Mouse (Mus musculus): Measurements from ENCODE around the gene Slc7a8. TPM values are rescaled to one million over a fixed set of nuclear protein-coding genes. Genes with fewer than 3 reads are reported as not detected.

Gene Slc7a8
- polyA plus RNA-seq, 1 experiment from 2014 or later, result 5.0 TPM

DNA sequence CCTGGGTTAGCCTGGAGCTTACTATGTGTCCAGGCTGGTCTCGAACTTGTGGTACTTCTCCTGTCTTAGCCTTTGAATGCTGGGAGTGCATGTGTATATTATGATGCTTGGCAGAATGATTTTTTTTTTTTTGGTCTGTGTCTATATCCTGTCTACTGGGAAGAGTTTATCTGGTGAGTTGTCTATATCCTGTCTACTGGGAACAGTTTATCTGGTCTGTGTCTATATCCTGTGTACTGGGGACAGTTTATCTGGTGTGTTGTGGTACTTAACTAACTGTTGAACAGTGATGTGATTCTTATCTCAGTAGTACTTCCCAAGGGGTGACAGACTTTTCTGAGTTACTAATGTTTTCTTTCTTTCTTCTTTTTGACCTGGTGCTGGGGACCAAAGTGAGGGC lies 30.0 kb downstream of the Slc7a8 start:
- peaks cover 0 to 4% of the 10 kb centered on the region in 2 experiments; a peak in 1 of 4 replicates for H3K4me1 ChIP-seq (ENCODE audit: control insufficient read depth in 2 of 2, insufficient read depth in 2 of 2, low read length in 2 of 2)
- H3K27me3 ChIP-seq (ENCODE audit: control insufficient read depth, insufficient read depth, low read length), result no peaks in the 10 kb centered on the region
- H3K9me3 ChIP-seq (ENCODE audit: control insufficient read depth, low read length), result no peaks in the 10 kb centered on the region
- H3K4me2 ChIP-seq (ENCODE audit: low read length), result no peak overlapping the region
- no peaks in the 10 kb centered on the region for H3K36me3 ChIP-seq (ENCODE audit: control insufficient read depth, insufficient read depth, low read length)
- WGBS, result 73% methylated on average over 1 of the region's 1 CpGs
- no peak overlapping the region for H3K4me3 ChIP-seq (ENCODE audit: control insufficient read depth in 1 of 2, insufficient read depth in 1 of 2, low read depth in 1 of 2, low read length in 2 of 2)
- no peak overlapping the region for H3K27ac ChIP-seq (replicated peaks in 1 of 2; ENCODE audit: control insufficient read depth in 1 of 2, insufficient read depth in 1 of 2, low read depth in 2 of 2, low read length in 2 of 2)
- no peak for ATAC-seq (ENCODE audit: insufficient number of reproducible peaks, insufficient read depth, low FRiP score, low read depth)
- H3K9ac ChIP-seq (ENCODE audit: low read length), result no peak overlapping the region

DNA sequence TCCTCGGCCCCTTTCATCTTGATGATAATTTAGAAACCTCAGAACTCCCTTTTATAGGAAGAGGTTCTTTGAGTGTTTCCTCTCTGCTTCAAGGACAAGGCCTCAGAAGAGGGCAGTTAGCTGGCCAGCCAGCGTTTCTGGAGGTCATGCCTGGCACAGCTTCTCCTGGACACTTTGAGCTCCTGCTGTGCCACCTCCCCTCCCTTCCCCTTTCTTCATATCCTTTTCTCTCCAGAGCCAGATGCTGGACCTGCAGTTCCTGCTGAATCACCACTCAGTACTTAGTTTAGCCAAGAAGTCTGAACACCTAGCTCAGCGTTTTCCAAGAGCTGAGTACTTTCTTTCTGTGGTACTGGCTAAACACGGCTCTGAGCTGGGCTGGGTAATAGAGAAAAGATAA lies 32.5 kb downstream of the Slc7a8 start:
- Histone ChIP-seq H3K9me3 (ENCODE audit: control insufficient read depth, low read length) (no peaks in the 10 kb centered on the region), H3K4me1 (ENCODE audit: control insufficient read depth in 2 of 2, insufficient read depth in 2 of 2, low read length in 2 of 2) (peaks cover 6 to 16% of the 10 kb centered on the region in 2 experiments; a peak in 3 of 4 replicates), H3K4me2 (ENCODE audit: low read length) (no peak overlapping the region), H3K27me3 (ENCODE audit: control insufficient read depth, insufficient read depth, low read length) (no peaks in the 10 kb centered on the region), H3K4me3 (ENCODE audit: control insufficient read depth in 1 of 2, insufficient read depth in 1 of 2, low read depth in 1 of 2, low read length in 2 of 2) (no peak overlapping the region), H3K36me3 (ENCODE audit: control insufficient read depth, insufficient read depth, low read length) (no peaks in the 10 kb centered on the region), H3K27ac (replicated peaks in 1 of 2; ENCODE audit: control insufficient read depth in 1 of 2, insufficient read depth in 1 of 2, low read depth in 2 of 2, low read length in 2 of 2) (no peak overlapping the region), H3K9ac (ENCODE audit: low read length) (no peak overlapping the region)
- no peak for ATAC-seq (ENCODE audit: insufficient number of reproducible peaks, insufficient read depth, low FRiP score, low read depth)
- WGBS, result 55% methylated on average over 4 of the region's 4 CpGs

DNA sequence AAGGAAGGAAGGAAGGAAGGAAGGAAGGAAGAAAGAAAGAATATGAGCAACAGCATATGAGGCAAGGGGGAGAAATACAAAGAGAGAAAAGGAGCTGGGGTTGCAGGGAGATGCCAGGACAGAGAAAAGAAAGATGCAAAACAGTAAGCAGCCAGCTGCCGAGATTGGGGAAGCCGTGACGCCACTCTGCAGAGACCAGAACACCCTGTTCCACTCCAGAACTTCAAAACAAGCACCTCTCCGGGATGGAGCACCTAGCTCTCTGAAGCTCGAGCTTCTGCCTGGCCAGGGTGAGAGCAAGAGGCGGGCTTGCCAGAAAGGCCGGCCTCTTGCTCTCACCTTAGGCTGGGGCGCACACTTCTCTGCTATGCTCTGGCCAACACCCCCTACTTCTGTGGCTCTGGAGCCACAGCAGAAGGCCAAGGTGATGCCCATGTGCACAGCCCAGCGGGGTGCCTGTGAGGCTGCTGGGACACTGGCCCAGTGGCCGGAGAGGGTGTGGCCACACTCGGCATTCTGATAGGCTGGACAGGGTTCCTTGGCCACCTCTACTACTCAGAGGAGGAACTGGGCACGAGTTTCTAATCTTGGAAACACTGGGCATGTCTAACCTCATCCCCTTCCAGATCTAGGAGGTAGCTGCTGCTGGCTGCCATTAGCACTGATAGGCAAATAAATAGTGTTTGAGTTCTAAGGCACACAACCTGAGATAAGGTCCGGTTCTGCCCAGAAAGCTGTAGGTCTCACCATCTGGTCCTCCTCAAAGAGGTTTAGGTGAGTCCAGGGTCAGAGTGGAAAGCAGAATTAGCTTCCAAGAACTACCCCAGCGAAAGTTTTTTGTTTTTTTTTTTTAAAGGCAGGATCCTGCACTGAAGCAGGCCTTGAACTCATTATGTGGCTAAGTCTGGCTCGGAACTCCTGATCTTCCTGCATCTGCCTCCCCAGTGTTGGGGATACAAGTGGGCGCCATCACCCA lies 33.5 kb downstream of the Slc7a8 start:
- Histone ChIP-seq H3K4me1 (ENCODE audit: control insufficient read depth in 2 of 2, insufficient read depth in 2 of 2, low read length in 2 of 2) (peaks cover 8 to 17% of the 10 kb centered on the region in 2 experiments; a peak in 3 of 4 replicates), H3K4me3 (ENCODE audit: control insufficient read depth in 1 of 2, insufficient read depth in 1 of 2, low read depth in 1 of 2, low read length in 2 of 2) (no peak overlapping the region), H3K27ac (replicated peaks in 1 of 2; ENCODE audit: control insufficient read depth in 1 of 2, insufficient read depth in 1 of 2, low read depth in 2 of 2, low read length in 2 of 2) (no peak overlapping the region), H3K9ac (ENCODE audit: low read length) (no peak overlapping the region), H3K27me3 (ENCODE audit: control insufficient read depth, insufficient read depth, low read length) (no peaks in the 10 kb centered on the region), H3K36me3 (ENCODE audit: control insufficient read depth, insufficient read depth, low read length) (no peaks in the 10 kb centered on the region), H3K9me3 (ENCODE audit: control insufficient read depth, low read length) (no peaks in the 10 kb centered on the region), H3K4me2 (ENCODE audit: low read length) (no peak overlapping the region)
- ATAC-seq (ENCODE audit: insufficient number of reproducible peaks, insufficient read depth, low FRiP score, low read depth), result no peak
- WGBS, result 78% methylated on average over 16 of the region's 16 CpGs

DNA sequence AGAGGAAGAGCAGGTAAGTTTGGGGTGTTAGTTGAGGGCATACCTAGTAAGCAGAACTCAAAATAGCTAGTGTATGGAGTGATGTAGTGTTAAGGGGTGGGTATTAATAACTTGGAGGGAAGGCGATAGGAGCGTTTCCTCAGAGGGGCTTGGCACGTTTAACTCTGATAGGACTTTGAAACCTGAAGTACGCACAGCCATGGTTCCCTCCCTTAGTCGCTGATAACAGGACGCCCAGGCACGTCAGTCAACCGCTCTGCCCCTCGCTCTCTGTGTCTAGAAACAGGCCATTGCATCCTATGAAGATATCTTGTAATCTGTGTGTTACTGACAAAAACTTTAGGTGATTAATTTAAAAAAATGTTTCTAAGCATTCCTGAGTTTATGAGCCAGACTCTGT lies 35.7 kb downstream of the Slc7a8 start:
- Histone ChIP-seq H3K9me3 (ENCODE audit: control insufficient read depth, low read length) (no peaks in the 10 kb centered on the region), H3K36me3 (ENCODE audit: control insufficient read depth, insufficient read depth, low read length) (no peaks in the 10 kb centered on the region), H3K9ac (ENCODE audit: low read length) (no peak overlapping the region), H3K27me3 (ENCODE audit: control insufficient read depth, insufficient read depth, low read length) (no peaks in the 10 kb centered on the region), H3K4me1 (ENCODE audit: control insufficient read depth in 2 of 2, insufficient read depth in 2 of 2, low read length in 2 of 2) (peaks cover 16 to 28% of the 10 kb centered on the region in 2 experiments), H3K27ac (replicated peaks in 1 of 2; ENCODE audit: control insufficient read depth in 1 of 2, insufficient read depth in 1 of 2, low read depth in 2 of 2, low read length in 2 of 2) (no peak overlapping the region), H3K4me2 (ENCODE audit: low read length) (no peak overlapping the region), H3K4me3 (ENCODE audit: control insufficient read depth in 1 of 2, insufficient read depth in 1 of 2, low read depth in 1 of 2, low read length in 2 of 2) (no peak overlapping the region)
- WGBS, result 29% methylated on average over 9 of the region's 9 CpGs
- ATAC-seq (ENCODE audit: insufficient number of reproducible peaks, insufficient read depth, low FRiP score, low read depth), result no peak

DNA sequence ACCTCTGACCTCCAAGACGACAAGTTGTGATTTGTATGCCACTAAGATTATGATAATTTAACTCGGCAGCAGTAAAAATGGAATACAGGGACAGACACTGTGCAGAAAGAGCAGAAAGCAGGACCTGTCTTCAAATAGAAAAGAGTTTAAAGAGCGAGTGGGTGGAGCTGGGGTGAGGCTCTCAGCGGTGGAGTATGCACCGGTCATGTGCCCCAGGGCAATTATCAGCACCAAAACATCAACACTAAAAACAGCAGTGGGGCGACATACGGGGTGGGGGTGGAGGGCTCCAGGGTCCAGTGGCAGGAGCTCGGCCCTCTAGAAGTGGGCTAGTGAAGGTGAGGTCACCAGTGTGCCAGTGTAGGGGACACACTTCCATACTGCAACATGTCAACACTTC lies 37.3 kb downstream of the Slc7a8 start:
- H3K27ac ChIP-seq (replicated peaks in 1 of 2; ENCODE audit: control insufficient read depth in 1 of 2, insufficient read depth in 1 of 2, low read depth in 2 of 2, low read length in 2 of 2), result no peak overlapping the region
- H3K4me3 ChIP-seq (ENCODE audit: control insufficient read depth in 1 of 2, insufficient read depth in 1 of 2, low read depth in 1 of 2, low read length in 2 of 2), result no peak overlapping the region
- H3K27me3 ChIP-seq (ENCODE audit: control insufficient read depth, insufficient read depth, low read length), result no peaks in the 10 kb centered on the region
- H3K9ac ChIP-seq (ENCODE audit: low read length), result no peak overlapping the region
- H3K4me1 ChIP-seq (ENCODE audit: control insufficient read depth in 2 of 2, insufficient read depth in 2 of 2, low read length in 2 of 2), result peaks cover 16 to 28% of the 10 kb centered on the region in 2 experiments
- H3K4me2 ChIP-seq (ENCODE audit: low read length), result peak overlapping the region; percentile 4; the same call in 1 of the 2 replicates
- no peaks in the 10 kb centered on the region for H3K9me3 ChIP-seq (ENCODE audit: control insufficient read depth, low read length)
- 30% methylated on average over 8 of the region's 8 CpGs for WGBS
- no peak for ATAC-seq (ENCODE audit: insufficient number of reproducible peaks, insufficient read depth, low FRiP score, low read depth)
- H3K36me3 ChIP-seq (ENCODE audit: control insufficient read depth, insufficient read depth, low read length), result no peaks in the 10 kb centered on the region

DNA sequence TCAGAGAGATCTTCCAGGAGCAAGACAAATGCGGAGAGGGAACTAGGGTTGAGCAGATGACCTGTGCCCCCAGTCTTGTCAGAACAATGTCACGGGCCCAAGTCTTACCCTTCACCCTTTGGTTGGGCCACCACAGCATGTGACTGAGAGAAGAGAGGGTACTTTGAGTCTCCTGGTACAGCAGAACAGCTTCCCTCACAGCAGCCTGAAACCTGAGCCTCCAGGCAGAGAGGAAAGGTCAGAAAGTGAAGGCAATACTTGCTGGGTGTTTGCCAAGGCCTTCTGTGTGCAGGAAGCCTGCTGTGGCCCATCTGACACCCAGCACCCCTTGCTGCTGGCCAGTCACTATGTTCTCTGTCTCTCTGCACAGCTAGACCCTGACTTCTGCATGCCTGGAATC lies 39.4 kb downstream of the Slc7a8 start:
- Histone ChIP-seq H3K4me1 (ENCODE audit: control insufficient read depth in 2 of 2, insufficient read depth in 2 of 2, low read length in 2 of 2) (peaks cover 19 to 24% of the 10 kb centered on the region in 2 experiments), H3K36me3 (ENCODE audit: control insufficient read depth, insufficient read depth, low read length) (no peaks in the 10 kb centered on the region), H3K9ac (ENCODE audit: low read length) (no peak overlapping the region), H3K4me3 (ENCODE audit: control insufficient read depth in 1 of 2, insufficient read depth in 1 of 2, low read depth in 1 of 2, low read length in 2 of 2) (no peak overlapping the region), H3K27me3 (ENCODE audit: control insufficient read depth, insufficient read depth, low read length) (no peaks in the 10 kb centered on the region), H3K27ac (replicated peaks in 1 of 2; ENCODE audit: control insufficient read depth in 1 of 2, insufficient read depth in 1 of 2, low read depth in 2 of 2, low read length in 2 of 2) (no peak overlapping the region), H3K9me3 (ENCODE audit: control insufficient read depth, low read length) (no peaks in the 10 kb centered on the region), H3K4me2 (ENCODE audit: low read length) (no peak overlapping the region)
- ATAC-seq (ENCODE audit: insufficient number of reproducible peaks, insufficient read depth, low FRiP score, low read depth), result no peak
- WGBS, result 58% methylated on average over 2 of the region's 2 CpGs

DNA sequence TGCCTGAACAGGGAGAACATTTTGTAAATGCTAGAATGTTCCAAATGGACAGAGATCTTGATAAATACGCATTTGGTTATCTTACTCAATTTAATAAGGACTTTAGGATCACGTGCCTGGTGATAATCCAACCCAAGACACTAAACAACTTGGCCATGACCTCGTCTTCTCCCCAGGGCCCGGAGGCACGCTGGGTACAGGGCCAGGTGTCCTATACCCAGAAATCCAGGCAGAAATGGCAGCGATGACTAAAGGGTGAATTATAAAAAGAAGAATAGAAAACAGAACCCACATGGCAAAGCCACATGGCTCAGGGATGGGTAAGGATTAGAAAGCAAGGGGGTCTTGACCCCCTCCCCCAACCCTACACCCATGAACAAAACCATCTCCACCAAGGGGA lies 40.0 kb downstream of the Slc7a8 start:
- H3K27ac ChIP-seq (replicated peaks in 1 of 2; ENCODE audit: control insufficient read depth in 1 of 2, insufficient read depth in 1 of 2, low read depth in 2 of 2, low read length in 2 of 2), result no peak overlapping the region
- no peak overlapping the region for H3K4me2 ChIP-seq (ENCODE audit: low read length)
- ATAC-seq (ENCODE audit: insufficient number of reproducible peaks, insufficient read depth, low FRiP score, low read depth), result no peak
- H3K9me3 ChIP-seq (ENCODE audit: control insufficient read depth, low read length), result no peaks in the 10 kb centered on the region
- H3K9ac ChIP-seq (ENCODE audit: low read length), result no peak overlapping the region
- 80% methylated on average over 6 of the region's 6 CpGs for WGBS
- H3K4me3 ChIP-seq (ENCODE audit: control insufficient read depth in 1 of 2, insufficient read depth in 1 of 2, low read depth in 1 of 2, low read length in 2 of 2), result no peak overlapping the region
- no peaks in the 10 kb centered on the region for H3K27me3 ChIP-seq (ENCODE audit: control insufficient read depth, insufficient read depth, low read length)
- H3K4me1 ChIP-seq (ENCODE audit: control insufficient read depth in 2 of 2, insufficient read depth in 2 of 2, low read length in 2 of 2), result peaks cover 23 to 28% of the 10 kb centered on the region in 2 experiments
- H3K36me3 ChIP-seq (ENCODE audit: control insufficient read depth, insufficient read depth, low read length), result no peaks in the 10 kb centered on the region
